Mouse (Mus musculus) liver, embryonic 11.5 days (tissue): ENCODE data around the gene Grk1. TPM values are rescaled to one million over a fixed set of nuclear protein-coding genes. Genes with fewer than 3 reads are reported as not detected.

ENCODE experiments used
- polyA plus RNA-seq: library from polyadenylated mRNA; unstranded; fragments of >200 nt; fragmentation: Nextera tagmentation; extraction: Ambion mirVana; gene quantifications from 2 replicates; pipeline ENCODE4 v1.2.1, GENCODE M21; 2014

The Grk1 gene
- polyA plus RNA-seq, 1 experiment from 2014 or later, result 0.07 TPM

Other genes with a start within 250 kb of the Grk1 start
- 251 and 283 TPM in 2 replicates for gene Lamp1, start 245.9 kb upstream of the Grk1 start, polyA plus RNA-seq
- 19.7 and 23.3 TPM in 2 replicates for gene Grtp1, start 204.5 kb upstream of the Grk1 start, polyA plus RNA-seq
- gene Adprhl1, start 150.9 kb upstream of the Grk1 start, polyA plus RNA-seq, result 0.70 TPM in 1 of 2 replicates, not detected in the other
- 20.9 and 22.0 TPM in 2 replicates for gene Dcun1d2, start 117.0 kb upstream of the Grk1 start, polyA plus RNA-seq
- gene Tmco3, start 116.9 kb upstream of the Grk1 start, polyA plus RNA-seq, result 18.8 and 19.7 TPM in 2 replicates
- gene Tfdp1, start 66.3 kb upstream of the Grk1 start, polyA plus RNA-seq, result 217 and 230 TPM in 2 replicates
- gene Atp4b, start 8.3 kb upstream of the Grk1 start, polyA plus RNA-seq, result not detected in 2 replicates
- gene Tmem255b, start 30.1 kb downstream of the Grk1 start, polyA plus RNA-seq, result not detected in 2 replicates
- gene Gas6, start 89.4 kb downstream of the Grk1 start, polyA plus RNA-seq, result 3.8 and 5.5 TPM in 2 replicates
- gene 1700029H14Rik, start 157.4 kb downstream of the Grk1 start, polyA plus RNA-seq, result not detected in 2 replicates